Mouse (Mus musculus) brain, embryonic 14.5 days (tissue): ENCODE data around the gene Aldoc.

Experiments used
- CTCF ChIP-seq: fragments of 200-500 bp; IDR thresholded peaks from 2 replicates; pipeline ENCODE4 v1.5.1; 2012; ENCODE audit warnings: inconsistent platforms, mild to moderate bottlenecking, moderate library complexity, borderline replicate concordance; ENCODE audit not compliant: insufficient read depth, insufficient read length; ENCODE audit errors: extremely low read depth
- POLR2A ChIP-seq: fragments of 200-500 bp; IDR thresholded peaks from 2 replicates; pipeline ENCODE4 v1.6.1; 2012; ENCODE audit warnings: mild to moderate bottlenecking, inconsistent platforms, borderline replicate concordance; ENCODE audit not compliant: poor library complexity, insufficient read depth, insufficient read length, severe bottlenecking; ENCODE audit errors: extremely low read depth

DNA sequence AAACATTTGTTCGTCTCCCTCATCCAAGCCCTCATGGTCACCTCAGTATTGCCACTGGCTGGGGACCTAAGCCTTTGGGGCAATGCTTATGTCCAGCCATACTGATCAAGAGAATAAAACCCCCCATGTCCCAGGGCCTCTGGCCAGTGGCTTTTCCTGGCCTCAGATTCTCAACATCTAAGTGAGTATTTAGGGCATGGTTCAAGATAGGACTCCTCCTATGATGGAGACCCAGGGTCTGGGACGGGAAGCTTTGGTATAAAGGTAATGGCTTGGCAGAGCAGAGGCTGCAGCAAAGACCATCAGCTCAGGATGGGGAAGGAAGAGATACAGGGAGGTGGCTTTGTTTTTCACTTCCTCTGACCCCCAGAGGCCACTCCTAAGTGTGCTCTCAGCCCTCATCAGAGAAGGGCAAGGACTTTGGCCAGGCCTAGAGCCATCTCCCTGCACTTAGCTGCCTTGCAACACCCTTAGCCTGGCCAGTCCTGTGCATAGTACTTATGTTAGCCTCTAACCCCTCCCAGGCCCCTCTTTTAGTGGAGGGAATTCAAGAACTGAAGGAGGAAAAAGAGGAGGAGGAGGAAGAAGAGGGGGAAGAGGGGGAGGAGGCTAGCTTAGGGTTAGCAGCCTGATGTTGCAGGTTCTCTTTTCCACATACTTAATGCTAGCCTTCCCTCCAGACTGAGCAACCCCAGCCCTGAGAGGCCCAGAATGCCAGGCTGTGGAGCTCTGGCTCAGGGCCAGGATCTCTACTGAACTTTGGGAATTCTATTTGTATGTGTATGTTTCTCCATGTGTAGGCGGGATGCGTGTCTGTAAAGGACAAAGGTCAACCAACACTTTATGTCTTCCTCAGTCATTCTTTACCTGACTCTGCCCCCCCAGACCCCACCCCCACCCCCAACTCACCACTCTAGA lies 26.9 kb downstream of the Aldoc start:
- TF ChIP-seq CTCF (no peak), POLR2A (no peak)
